Mouse (Mus musculus): ENCODE results near the gene Zfp618. TPM values are rescaled to one million over a fixed set of nuclear protein-coding genes. Genes with fewer than 3 reads are reported as not detected.

Zfp618 gene
- total RNA-seq, 2 experiments from 2014 or later, result 5.3 to 7.0 TPM

- peak in 1 of 2 experiments; percentile 37 for DNase-seq (ENCODE audit: low spot score in 2 of 2)
Observed at GRCm38 (mm10) chr4:62998908-62999307, 33.5 kb downstream of the Zfp618 start.

- no peak for DNase-seq (ENCODE audit: low spot score in 2 of 2)
Observed at GRCm38 (mm10) chr4:62999321-62999720, 33.9 kb downstream of the Zfp618 start.

- DNase-seq (ENCODE audit: low spot score in 2 of 2), result no peak
Observed at GRCm38 (mm10) chr4:62999916-63000315, 34.5 kb downstream of the Zfp618 start.

- no peak for DNase-seq (ENCODE audit: low spot score in 2 of 2)
Observed at GRCm38 (mm10) chr4:63000316-63001055, 35.1 kb downstream of the Zfp618 start.

GRCm38 (mm10) chr4:63002386-63002785, 37.0 kb downstream of the Zfp618 start:
- no peak for DNase-seq (ENCODE audit: low spot score in 2 of 2)

- DNase-seq (ENCODE audit: low spot score in 2 of 2), result no peak
Observed at GRCm38 (mm10) chr4:63004519-63004918, 39.1 kb downstream of the Zfp618 start.

- no peak for DNase-seq (ENCODE audit: low spot score in 2 of 2)
Observed at GRCm38 (mm10) chr4:63005446-63006185, 40.2 kb downstream of the Zfp618 start.

GRCm38 (mm10) chr4:63006198-63007155, 41.1 kb downstream of the Zfp618 start:
- DNase-seq (ENCODE audit: low spot score in 2 of 2), result no peak

- no peak for DNase-seq (ENCODE audit: low spot score in 2 of 2)
Observed at GRCm38 (mm10) chr4:63008206-63008605, 42.8 kb downstream of the Zfp618 start.

GRCm38 (mm10) chr4:63008822-63009221, 43.4 kb downstream of the Zfp618 start:
- no peak for DNase-seq (ENCODE audit: low spot score in 2 of 2)

- peak; percentile 61 to 69 for DNase-seq (ENCODE audit: low spot score in 2 of 2)
Observed at GRCm38 (mm10) chr4:63009821-63010220, 44.4 kb downstream of the Zfp618 start.

GRCm38 (mm10) chr4:63010226-63010625, 44.9 kb downstream of the Zfp618 start:
- DNase-seq (ENCODE audit: low spot score in 2 of 2), result peak; percentile 48 to 58

- no peak for DNase-seq (ENCODE audit: low spot score in 2 of 2)
Observed at GRCm38 (mm10) chr4:63018616-63019015, 53.2 kb downstream of the Zfp618 start.

- no peak for DNase-seq (ENCODE audit: low spot score in 2 of 2)
Observed at GRCm38 (mm10) chr4:63019428-63019858, 54.1 kb downstream of the Zfp618 start.

GRCm38 (mm10) chr4:63021034-63021700, 55.8 kb downstream of the Zfp618 start:
- DNase-seq (ENCODE audit: low spot score in 2 of 2), result peak in 1 of 2 experiments; percentile 8

GRCm38 (mm10) chr4:63023465-63023864, 58.1 kb downstream of the Zfp618 start:
- DNase-seq (ENCODE audit: low spot score in 2 of 2), result no peak

- DNase-seq (ENCODE audit: low spot score in 2 of 2), result no peak
Observed at GRCm38 (mm10) chr4:63024098-63024497, 58.7 kb downstream of the Zfp618 start.

GRCm38 (mm10) chr4:63024734-63025256, 59.4 kb downstream of the Zfp618 start:
- no peak for DNase-seq (ENCODE audit: low spot score in 2 of 2)

- DNase-seq (ENCODE audit: low spot score in 2 of 2), result no peak
Observed at GRCm38 (mm10) chr4:63025306-63025705, 59.9 kb downstream of the Zfp618 start.

GRCm38 (mm10) chr4:63026286-63026685, 60.9 kb downstream of the Zfp618 start:
- DNase-seq (ENCODE audit: low spot score in 2 of 2), result no peak
